Mouse (Mus musculus) forebrain, embryonic 10.5 days (tissue): ENCODE measurements around the gene Foxo4. TPM values are rescaled to one million over a fixed set of nuclear protein-coding genes. Genes with fewer than 3 reads are reported as not detected.
A peak's percentile ranks its signal among the peaks of the same experiment; 100 is the strongest.

Experiments
- DNase-seq: peaks from one replicate; pipeline ENCODE4 v3.0.0-alpha.2; 2017; ENCODE audit warnings: low spot score; ENCODE audit errors: extremely low spot score
- H3K27ac ChIP-seq: fragments of 300-500 bp; sonication (generic); 2 replicates; pipeline ENCODE4 v1.5.1; 2016; ENCODE audit warnings: mild to moderate bottlenecking
- H3K27me3 ChIP-seq: fragments of 300-500 bp; sonication (generic); 2 replicates; pipeline ENCODE4 v1.6.1; 2016; ENCODE audit warnings: mild to moderate bottlenecking; ENCODE audit not compliant: poor library complexity, severe bottlenecking
- H3K36me3 ChIP-seq: fragments of 300-500 bp; sonication (generic); replicated peaks from 2 replicates; pipeline ENCODE4 v1.6.1; 2016; ENCODE audit warnings: mild to moderate bottlenecking, moderate library complexity
- H3K4me1 ChIP-seq: fragments of 300-500 bp; sonication (generic); 2 replicates; pipeline ENCODE4 v1.6.1; 2016
- H3K4me3 ChIP-seq: fragments of 300-500 bp; sonication (generic); 2 replicates; pipeline ENCODE4 v1.5.1; 2016; ENCODE audit warnings: mild to moderate bottlenecking, moderate library complexity
- H3K9me3 ChIP-seq: fragments of 300-500 bp; sonication (generic); 2 replicates; pipeline ENCODE4 v1.6.1; 2016; ENCODE audit warnings: mild to moderate bottlenecking, moderate library complexity
- WGBS: fragments of 180-500 bp; shearing (Covaris S2); methylation state at CpG from one replicate; pipeline ENCODE4 v1.1.7; 2016; 5-methylcytosine and 5-hydroxymethylcytosine counted together
- polyA plus RNA-seq: library from polyadenylated mRNA; unstranded; fragments of >200 nt; fragmentation: Nextera tagmentation; extraction: Ambion mirVana; gene quantifications from 2 replicates; pipeline ENCODE4 v1.2.1, GENCODE M21; 2016

Gene Foxo4
- polyA plus RNA-seq, 1 experiment from 2014 or later = 1.8 TPM

DNA sequence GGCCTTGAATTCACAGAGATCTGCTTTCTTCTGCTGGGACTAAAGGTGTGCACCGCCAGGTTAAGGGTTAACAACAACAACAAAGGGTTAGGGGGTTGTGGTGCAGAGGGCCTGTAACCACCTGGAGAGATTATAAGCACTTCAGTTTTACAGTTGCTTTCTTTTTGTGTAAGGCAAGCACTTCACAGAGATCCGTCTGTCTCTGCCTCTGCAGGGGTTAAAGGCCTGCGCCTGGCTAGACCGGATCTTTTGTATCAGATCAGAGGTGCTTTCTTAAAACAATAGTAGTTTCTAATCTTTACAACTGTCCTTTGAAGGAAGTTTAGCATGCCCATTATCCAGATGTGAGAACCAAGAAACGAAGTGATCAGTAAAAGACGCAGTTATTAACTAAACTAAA is 19.1 kb downstream of the Foxo4 start:
- 16% methylated on average over 6 of the region's 6 CpGs for WGBS
- Histone ChIP-seq H3K36me3 (peaks cover 31% of the 10 kb centered on the region), H3K27me3 (peaks cover 69% of the 10 kb centered on the region), H3K27ac (peak overlapping the region; percentile 89), H3K9me3 (no peaks in the 10 kb centered on the region), H3K4me3 (peak overlapping the region; percentile 63), H3K4me1 (peaks cover 16% of the 10 kb centered on the region)
- DNase-seq = no peak

DNA sequence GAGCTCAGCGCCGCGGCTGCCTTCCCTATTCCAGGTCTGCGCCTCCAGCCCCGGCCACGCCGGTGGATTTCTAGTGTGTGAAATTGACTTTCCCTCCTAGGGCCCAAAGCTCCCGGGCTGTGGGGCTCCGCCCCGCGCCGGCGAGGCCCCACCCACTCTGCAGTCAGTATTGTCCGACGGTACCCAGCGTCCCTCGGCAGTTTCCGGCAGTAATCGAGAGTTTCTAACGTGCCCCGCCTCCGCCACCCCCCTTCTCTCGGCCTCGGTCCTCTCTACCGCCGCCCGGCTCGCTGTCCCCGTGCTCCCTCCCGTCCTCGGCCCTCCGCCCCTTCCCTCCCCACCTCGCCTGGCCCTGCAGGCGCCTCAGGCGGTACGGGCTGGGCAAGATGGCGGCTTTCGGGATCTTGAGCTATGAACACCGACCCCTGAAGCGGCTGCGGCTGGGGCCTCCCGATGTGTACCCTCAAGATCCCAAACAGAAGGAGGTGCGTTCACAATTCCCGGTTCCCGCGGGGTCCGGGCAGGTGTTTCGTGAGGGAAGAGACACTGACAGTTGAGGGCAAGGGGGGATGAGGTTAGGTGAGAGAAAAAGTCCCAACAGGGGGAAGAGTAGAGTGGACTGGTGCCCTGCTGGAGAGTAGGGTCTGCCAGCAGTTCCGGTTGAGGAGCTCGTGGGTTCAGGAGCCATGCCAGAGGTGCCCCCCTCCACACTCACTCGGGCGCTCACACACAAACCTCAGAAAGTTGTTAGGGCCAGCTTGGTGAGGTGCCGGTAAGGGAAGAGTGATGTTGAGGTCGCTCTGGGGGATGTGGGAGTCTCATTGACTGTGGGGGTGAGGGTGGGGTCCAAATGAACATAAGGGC is 19.8 kb downstream of the Foxo4 start, which contains the start of gene Med12:
TSS of gene Med12 (plus strand) at position 156 of the 864 bp plus-strand sequence.
- H3K27ac ChIP-seq = peak within 1 kb of the TSS; percentile 89
- H3K4me1 ChIP-seq = peaks cover 16% of the 10 kb centered on the region
- no peaks in the 10 kb centered on the region for H3K9me3 ChIP-seq
- peak within 1 kb of the TSS; percentile 63 for H3K4me3 ChIP-seq
- 20% methylated on average over 54 of the region's 54 CpGs for WGBS
- peaks cover 38% of the 10 kb centered on the region for H3K36me3 ChIP-seq
- peaks cover 62% of the 10 kb centered on the region for H3K27me3 ChIP-seq
- peak; percentile 82 for DNase-seq

DNA sequence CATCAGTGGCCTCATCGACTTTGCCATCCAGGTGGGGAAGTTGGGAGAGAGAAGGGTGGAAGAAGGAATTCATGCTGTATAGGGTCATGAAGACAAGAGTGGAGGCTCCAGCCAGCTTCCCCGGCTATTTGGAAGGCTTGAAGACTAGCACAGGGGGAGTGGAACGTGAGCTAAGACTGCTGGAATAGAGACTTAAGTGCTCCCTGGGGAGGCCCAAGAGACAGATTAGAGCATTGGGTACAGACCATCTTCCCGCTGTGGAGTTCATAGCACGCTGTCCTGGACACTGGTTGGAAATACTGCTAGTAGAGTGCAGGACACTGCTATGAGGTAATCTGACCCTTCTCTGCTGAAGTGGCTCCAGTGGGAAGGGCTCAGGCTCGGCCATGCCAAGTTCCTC is 28.5 kb downstream of the Foxo4 start:
- Histone ChIP-seq H3K27me3 (peaks cover 76% of the 10 kb centered on the region), H3K4me1 (no peaks in the 10 kb centered on the region), H3K9me3 (no peaks in the 10 kb centered on the region), H3K27ac (no peak overlapping the region), H3K4me3 (no peak overlapping the region), H3K36me3 (peaks cover 99% of the 10 kb centered on the region)
- no peak for DNase-seq
- 91% methylated on average over 6 of the region's 6 CpGs for WGBS

DNA sequence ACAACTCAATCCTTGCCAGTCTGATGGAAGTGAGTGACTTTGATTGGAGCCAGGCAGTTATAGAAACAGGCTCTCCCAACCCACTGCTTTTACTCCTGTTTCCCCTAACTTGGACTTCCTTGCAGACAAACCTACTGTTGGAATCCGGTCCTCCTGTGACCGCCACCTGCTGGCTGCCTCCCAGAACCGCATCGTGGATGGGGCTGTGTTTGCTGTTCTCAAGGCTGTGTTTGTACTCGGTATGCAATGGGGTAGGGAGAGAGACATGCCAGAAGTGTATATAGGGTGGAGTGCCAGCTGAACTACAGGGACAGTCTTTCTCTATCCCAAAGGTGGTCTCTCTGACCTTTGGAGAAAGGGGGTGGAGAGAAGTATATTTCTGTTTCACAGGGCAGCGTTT is 31.2 kb downstream of the Foxo4 start:
- peak; percentile 37 for DNase-seq
- Histone ChIP-seq H3K27ac (no peak overlapping the region), H3K4me3 (no peak overlapping the region), H3K27me3 (peaks cover 96% of the 10 kb centered on the region), H3K36me3 (peaks cover 99% of the 10 kb centered on the region), H3K4me1 (no peaks in the 10 kb centered on the region), H3K9me3 (no peaks in the 10 kb centered on the region)
- 33% methylated on average over 6 of the region's 6 CpGs for WGBS

DNA sequence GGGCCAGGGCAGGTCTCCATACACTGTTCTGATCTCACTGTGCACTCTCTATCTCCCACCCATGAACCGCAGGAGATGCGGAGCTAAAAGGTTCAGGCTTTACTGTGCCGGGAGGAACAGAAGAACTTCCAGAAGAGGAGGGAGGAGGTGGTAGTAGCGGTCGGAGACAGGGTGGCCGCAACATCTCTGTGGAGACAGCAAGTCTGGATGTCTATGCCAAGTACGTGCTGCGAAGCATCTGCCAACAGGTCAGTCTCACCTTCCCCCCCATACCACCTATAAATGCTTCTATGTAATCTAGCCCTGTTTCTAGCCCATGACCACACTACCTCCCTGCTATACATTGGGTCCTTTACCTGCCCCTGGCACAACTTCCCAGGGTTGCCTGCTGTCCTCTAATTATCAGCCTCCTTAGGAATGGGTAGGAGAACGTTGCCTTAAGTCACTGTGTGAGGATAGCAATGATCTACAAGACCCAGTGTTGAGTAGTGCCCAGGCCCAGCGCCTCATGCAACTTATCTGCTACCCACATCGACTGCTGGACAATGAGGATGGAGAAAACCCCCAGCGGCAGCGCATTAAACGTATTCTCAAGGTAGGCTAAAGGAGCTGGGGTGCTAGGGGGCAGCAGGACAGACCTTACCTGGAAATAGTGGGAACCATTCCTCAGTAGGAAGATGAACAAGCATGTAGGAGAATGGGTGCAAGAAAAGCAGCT is 31.8 kb downstream of the Foxo4 start:
- WGBS = 93% methylated on average over 14 of the region's 14 CpGs
- Histone ChIP-seq H3K4me3 (no peak overlapping the region), H3K27me3 (peaks cover 94% of the 10 kb centered on the region), H3K27ac (no peak overlapping the region), H3K9me3 (no peaks in the 10 kb centered on the region), H3K36me3 (peaks cover 99% of the 10 kb centered on the region), H3K4me1 (no peaks in the 10 kb centered on the region)
- DNase-seq = no peak

DNA sequence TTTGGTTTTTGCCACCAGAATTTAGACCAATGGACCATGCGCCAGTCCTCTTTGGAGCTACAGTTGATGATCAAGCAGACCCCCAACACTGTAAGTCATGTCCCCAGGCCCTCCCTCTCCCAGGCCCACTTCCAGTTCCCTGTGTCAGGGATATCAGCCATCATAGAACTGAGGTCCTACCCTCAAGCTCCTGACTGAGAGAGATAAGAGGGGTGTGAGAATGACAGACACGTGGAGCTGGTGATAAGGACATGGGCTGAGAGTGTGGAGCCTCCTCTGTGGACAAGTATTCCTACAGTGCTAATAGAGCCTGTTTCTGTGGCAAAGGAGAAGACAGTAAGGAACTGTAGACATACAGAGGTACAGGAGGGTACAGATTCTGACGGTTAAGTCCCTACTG is 33.2 kb downstream of the Foxo4 start:
- Histone ChIP-seq H3K36me3 (peaks cover 99% of the 10 kb centered on the region), H3K27me3 (peaks cover 94% of the 10 kb centered on the region), H3K4me3 (no peak overlapping the region), H3K27ac (no peak overlapping the region), H3K4me1 (no peaks in the 10 kb centered on the region), H3K9me3 (no peaks in the 10 kb centered on the region)
- no peak for DNase-seq
- WGBS = 88% methylated on average over 3 of the region's 3 CpGs

DNA sequence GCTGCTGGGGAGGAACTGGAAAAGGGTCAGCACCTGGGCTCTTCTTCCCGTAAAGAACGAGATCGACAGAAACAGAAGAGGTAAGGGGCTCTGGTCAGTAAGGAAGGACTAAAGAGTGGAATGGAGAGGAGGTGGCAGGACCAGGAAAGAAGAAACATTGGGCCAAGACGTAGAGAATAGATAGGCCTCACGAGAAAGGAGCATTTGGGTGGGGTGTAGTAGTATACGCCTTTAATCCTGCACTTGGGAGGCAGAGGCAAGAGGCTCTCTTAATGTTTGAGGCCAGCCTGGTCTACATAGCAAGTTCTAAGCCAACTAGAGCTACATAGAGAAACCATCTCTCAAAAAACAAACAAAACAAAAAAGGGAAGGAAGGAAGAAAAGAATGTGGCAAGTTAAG is 34.1 kb downstream of the Foxo4 start:
- Histone ChIP-seq H3K36me3 (peaks cover 99% of the 10 kb centered on the region), H3K27me3 (peaks cover 94% of the 10 kb centered on the region)
- 93% methylated on average over 6 of the region's 6 CpGs for WGBS

DNA sequence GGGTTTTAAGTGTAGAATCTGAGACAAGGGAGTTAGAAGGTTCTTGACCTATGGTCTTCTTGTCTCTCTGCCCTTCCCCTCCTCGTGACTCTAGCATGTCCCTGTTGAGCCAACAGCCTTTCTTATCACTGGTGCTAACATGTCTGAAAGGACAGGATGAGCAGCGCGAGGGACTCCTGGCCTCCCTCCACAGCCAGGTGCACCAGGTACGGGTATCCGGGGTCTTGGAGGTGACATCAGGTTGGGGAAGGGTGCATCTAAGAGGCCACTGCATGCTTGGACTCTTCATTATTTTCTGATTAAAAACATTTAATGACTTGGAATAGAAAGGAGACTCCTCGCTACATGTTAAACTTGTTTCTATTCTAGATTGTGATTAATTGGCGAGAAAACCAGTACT is 34.7 kb downstream of the Foxo4 start:
- Histone ChIP-seq H3K36me3 (peaks cover 99% of the 10 kb centered on the region), H3K27ac (no peak overlapping the region), H3K4me3 (no peak overlapping the region), H3K4me1 (no peaks in the 10 kb centered on the region), H3K27me3 (peaks cover 94% of the 10 kb centered on the region), H3K9me3 (no peaks in the 10 kb centered on the region)
- whole genome bisulfite sequencing = 92% methylated on average over 7 of the region's 7 CpGs
- DNase-seq = no peak

More for the DNA sequence above, 34.1 kb downstream of the Foxo4 start:
- no peaks in the 10 kb centered on the region for H3K9me3 ChIP-seq
- no peak overlapping the region for H3K27ac ChIP-seq
- DNase-seq = no peak
- no peaks in the 10 kb centered on the region for H3K4me1 ChIP-seq
- H3K4me3 ChIP-seq = no peak overlapping the region

DNA sequence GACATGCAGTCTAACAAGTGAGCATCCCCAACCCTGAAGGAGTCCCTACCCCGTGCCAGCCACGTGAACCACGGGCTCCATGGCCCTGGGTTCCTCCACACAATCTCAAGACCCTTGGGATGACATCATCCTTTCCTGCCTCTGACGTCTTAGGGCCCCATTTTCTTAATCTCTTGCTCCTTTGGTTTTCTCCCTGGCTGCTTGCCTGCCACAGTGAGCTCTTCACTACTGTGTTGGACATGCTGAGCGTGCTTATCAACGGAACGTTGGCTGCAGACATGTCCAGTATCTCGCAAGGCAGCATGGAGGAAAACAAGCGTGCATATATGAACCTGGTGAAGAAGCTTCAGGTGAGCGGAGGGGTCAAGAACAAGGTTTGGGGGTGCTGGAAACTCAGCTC is 35.8 kb downstream of the Foxo4 start:
- H3K4me1 ChIP-seq = no peaks in the 10 kb centered on the region
- no peak overlapping the region for H3K4me3 ChIP-seq
- no peak for DNase-seq
- H3K9me3 ChIP-seq = no peaks in the 10 kb centered on the region
- WGBS = 86% methylated on average over 10 of the region's 10 CpGs
- no peak overlapping the region for H3K27ac ChIP-seq
- peaks cover 94% of the 10 kb centered on the region for H3K27me3 ChIP-seq
- H3K36me3 ChIP-seq = peaks cover 99% of the 10 kb centered on the region

DNA sequence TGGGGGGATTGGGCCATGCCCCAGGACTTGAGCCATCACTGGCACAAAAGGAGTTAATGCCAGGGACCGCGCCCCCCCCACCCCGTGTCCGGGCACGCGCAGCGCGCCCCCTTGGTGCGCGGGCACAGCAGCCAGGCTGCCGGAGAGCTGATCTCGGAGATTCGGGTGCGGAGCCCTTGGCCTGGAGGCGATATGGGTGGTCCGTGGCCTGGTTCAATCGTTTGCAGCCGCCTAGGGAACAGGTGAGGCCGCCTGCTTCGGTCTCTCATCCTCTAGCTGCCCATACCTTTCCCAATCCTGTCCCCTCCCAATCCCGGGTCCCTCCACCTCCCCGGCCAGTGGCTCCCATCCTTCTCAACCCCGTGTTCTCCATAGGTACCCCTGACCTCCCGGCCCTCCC is 44.7 kb downstream of the Foxo4 start, which contains the start of gene Nlgn3:
TSS of gene Nlgn3 (plus strand) at position 114 of the 400 bp plus-strand sequence.
- DNase-seq = peak; percentile 43
- H3K27ac ChIP-seq = peak within 1 kb of the TSS; percentile 85
- H3K36me3 ChIP-seq = peaks cover 39% of the 10 kb centered on the region
- H3K9me3 ChIP-seq = no peaks in the 10 kb centered on the region
- WGBS = 14% methylated on average over 22 of the region's 24 CpGs
- H3K27me3 ChIP-seq = peaks cover 98% of the 10 kb centered on the region
- H3K4me1 ChIP-seq = peaks cover 56% of the 10 kb centered on the region
- H3K4me3 ChIP-seq = peak within 1 kb of the TSS; percentile 52

DNA sequence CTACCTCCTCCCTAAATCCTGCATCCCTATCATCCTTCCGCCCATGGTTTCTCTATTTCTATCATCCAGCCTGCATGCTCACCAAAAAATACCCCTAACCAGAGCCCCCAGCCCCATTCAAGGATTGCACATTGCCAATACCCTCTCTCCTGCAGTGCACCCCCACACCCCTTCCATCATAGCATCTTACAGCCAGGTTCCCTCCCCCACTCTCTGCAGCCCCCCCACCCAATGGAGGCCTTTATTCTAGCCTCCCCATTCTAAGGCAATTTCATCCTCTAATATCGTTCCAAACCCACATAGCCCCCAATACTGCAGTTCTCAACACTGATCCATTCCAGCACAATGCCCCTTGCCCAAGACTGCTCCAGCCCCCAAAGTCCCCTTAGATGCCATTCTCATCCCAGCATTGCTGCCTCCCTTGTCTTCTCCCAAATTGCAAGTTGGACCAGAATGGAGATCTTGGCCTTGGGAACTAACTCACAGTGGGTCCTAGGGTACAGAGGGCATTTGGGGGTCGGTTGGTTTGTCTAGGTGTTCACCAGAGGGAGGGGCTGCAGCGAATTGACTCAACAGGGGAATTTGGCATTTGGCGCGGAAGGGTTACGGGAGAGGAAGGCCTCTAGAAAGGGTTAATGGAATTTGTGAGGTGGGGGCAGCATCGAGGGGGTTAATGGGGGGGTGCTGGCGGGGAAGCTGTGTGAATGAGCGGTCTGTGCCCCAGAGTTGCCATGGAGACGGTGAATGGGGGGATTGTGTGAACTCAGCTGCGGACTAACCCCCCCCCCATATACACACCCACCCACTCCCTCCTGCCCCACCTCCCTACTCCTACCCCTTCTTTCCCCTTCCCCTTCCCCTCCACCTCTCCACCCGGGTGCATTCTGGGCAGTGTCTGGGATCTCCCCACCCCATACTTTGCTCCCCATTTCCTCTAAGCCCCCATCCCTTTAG is 45.4 kb downstream of the Foxo4 start:
- Histone ChIP-seq H3K27ac (peak overlapping the region; percentile 85), H3K4me1 (peaks cover 63% of the 10 kb centered on the region), H3K36me3 (peaks cover 32% of the 10 kb centered on the region), H3K9me3 (no peaks in the 10 kb centered on the region), H3K27me3 (peaks cover 99% of the 10 kb centered on the region), H3K4me3 (peak overlapping the region; percentile 52)
- 19% methylated on average over 11 of the region's 13 CpGs for WGBS
- DNase-seq = peak; percentile 67

DNA sequence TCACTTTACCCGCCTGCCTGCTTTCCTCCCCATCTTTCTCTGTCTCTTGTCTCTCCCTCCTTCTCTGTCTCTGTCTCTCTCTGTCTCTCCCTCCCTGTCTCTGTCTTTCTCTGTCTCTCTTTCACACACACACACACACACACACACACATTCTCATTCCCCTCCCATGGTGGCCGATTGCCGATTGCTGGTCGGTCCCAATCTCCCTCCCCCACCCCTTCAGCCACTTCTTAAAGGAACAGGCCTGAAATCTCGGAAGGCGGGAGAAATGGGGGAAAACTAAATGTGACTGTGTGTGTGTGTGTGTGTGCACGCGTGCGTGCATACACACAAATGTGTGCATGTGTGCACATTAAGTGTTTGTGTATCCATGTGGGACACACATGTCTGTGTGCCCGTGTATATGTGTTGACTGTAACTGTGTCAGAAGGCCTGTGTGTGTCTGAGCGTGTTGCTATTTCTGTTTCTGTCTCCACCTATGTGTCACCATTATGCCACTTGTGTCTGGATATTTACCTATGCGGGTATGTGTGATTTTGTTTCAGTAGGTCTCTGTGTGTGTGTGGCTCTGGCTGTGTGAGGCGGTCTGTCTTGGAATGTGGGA is 46.2 kb downstream of the Foxo4 start:
- peak overlapping the region; percentile 85 for H3K27ac ChIP-seq
- no peak for DNase-seq

More for the DNA sequence above, 46.2 kb downstream of the Foxo4 start:
- Histone ChIP-seq H3K36me3 (peaks cover 25% of the 10 kb centered on the region), H3K27me3 (peaks cover 100% of the 10 kb centered on the region), H3K4me3 (peak overlapping the region; percentile 52), H3K4me1 (peaks cover 67% of the 10 kb centered on the region), H3K9me3 (no peaks in the 10 kb centered on the region)
- WGBS = 40% methylated on average over 13 of the region's 13 CpGs
